Mouse (Mus musculus) lung, adult 2 months (tissue): ENCODE data around the gene Cdc27.

Source experiments
- CTCF ChIP-seq: fragments of 200-500 bp; IDR thresholded peaks from 2 replicates; pipeline ENCODE4 v1.5.1; 2011; ENCODE audit warnings: mild to moderate bottlenecking, low read length, control low read depth; ENCODE audit not compliant: insufficient read depth
- POLR2A ChIP-seq: fragments of 200-500 bp; IDR thresholded peaks from 2 replicates; pipeline ENCODE4 v1.6.1; 2011; ENCODE audit warnings: low read depth, mild to moderate bottlenecking, control low read depth, low read length, borderline replicate concordance; ENCODE audit errors: extremely low read depth

DNA sequence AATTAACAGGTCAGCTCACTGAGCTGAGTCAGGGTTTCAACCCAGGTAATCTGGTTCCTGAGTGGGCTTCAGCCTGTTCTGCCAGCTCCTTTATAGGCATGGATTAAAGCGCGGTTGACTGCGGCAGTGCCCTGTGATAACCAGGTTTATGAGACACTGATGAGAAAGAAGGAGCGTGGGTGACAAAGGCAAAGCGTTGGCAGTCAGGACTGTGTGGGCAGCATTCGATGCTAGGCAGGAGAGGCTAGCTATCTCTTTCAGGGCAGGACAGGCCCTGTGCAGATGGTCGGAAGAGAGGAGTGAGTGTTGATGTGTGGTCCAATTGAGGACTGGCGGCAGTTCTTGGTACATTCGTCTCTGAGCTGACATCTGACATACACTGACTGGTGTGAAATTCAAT, 17.3 kb upstream of the Cdc27 start:
- TF ChIP-seq POLR2A (no peak), CTCF (no peak)
